Mouse (Mus musculus) lung, postnatal 36 days (tissue): Measurements from ENCODE around the gene Fam173b.
"Not testable (repeated sequence)": the region's sequence is repeated elsewhere in the genome, so short reads cannot be mapped to it uniquely, and the experiment has no call there.

Experiments used
- DNase-seq: peaks from one replicate; pipeline ENCODE4 v3.0.0; 2022; ENCODE audit warnings: mixed read lengths

Gene Fam173b

GRCm38 (mm10) chr15:31601646-31602374 is at the start of gene Fam173b, which contains the start of gene Cct5:
Gene Fam173b, plus strand, starts transcription at chr15:31601852.
Gene Cct5, minus strand, starts transcription at chr15:31601804.
- DNase-seq: peak; percentile 98

- DNase-seq: no peak
These were observed 46.8 kb upstream of the Fam173b start for GRCm38 (mm10) chr15:31554855-31555254.

GRCm38 (mm10) chr15:31561390-31561789 is 40.3 kb upstream of the Fam173b start:
- DNase-seq: no peak

- no peak for DNase-seq
These were observed 39.7 kb upstream of the Fam173b start for GRCm38 (mm10) chr15:31561976-31562375.

GRCm38 (mm10) chr15:31562847-31563246 is 38.8 kb upstream of the Fam173b start:
- no peak for DNase-seq

- peak; percentile 21 for DNase-seq
These were observed 37.8 kb upstream of the Fam173b start for GRCm38 (mm10) chr15:31563577-31564546.

GRCm38 (mm10) chr15:31565184-31565583 is 36.5 kb upstream of the Fam173b start, which contains the start of gene Cmbl:
Gene Cmbl, plus strand, starts transcription at chr15:31565389.
- DNase-seq: no peak

- DNase-seq: no peak
These were observed 35.9 kb upstream of the Fam173b start for GRCm38 (mm10) chr15:31565786-31566185.

GRCm38 (mm10) chr15:31567431-31567830 is 34.2 kb upstream of the Fam173b start:
- DNase-seq: no peak

- DNase-seq: peak; percentile 70
These were observed 33.1 kb upstream of the Fam173b start for GRCm38 (mm10) chr15:31568581-31568996.

GRCm38 (mm10) chr15:31569325-31570022 is 32.2 kb upstream of the Fam173b start:
- peak; percentile 68 for DNase-seq

GRCm38 (mm10) chr15:31570959-31571358 is 30.7 kb upstream of the Fam173b start:
- no peak for DNase-seq

- DNase-seq: no peak
These were observed 29.5 kb upstream of the Fam173b start for GRCm38 (mm10) chr15:31571906-31572722.

- no peak for DNase-seq
These were observed 28.4 kb upstream of the Fam173b start for GRCm38 (mm10) chr15:31573287-31573686.

GRCm38 (mm10) chr15:31573692-31574091 is 28.0 kb upstream of the Fam173b start:
- DNase-seq: no peak

GRCm38 (mm10) chr15:31576076-31576475 is 25.6 kb upstream of the Fam173b start:
- no peak for DNase-seq

- not testable (repeated sequence) for DNase-seq
These were observed 20.6 kb upstream of the Fam173b start for GRCm38 (mm10) chr15:31581086-31581485.

- DNase-seq: no peak
These were observed 18.2 kb upstream of the Fam173b start for GRCm38 (mm10) chr15:31583304-31584085.

GRCm38 (mm10) chr15:31585238-31585637 is 16.4 kb upstream of the Fam173b start:
- DNase-seq: no peak

- no peak for DNase-seq
These were observed 15.6 kb upstream of the Fam173b start for GRCm38 (mm10) chr15:31586088-31586487.

GRCm38 (mm10) chr15:31586519-31586918 is 15.1 kb upstream of the Fam173b start:
- peak; percentile 96 for DNase-seq
